Mouse (Mus musculus) neutrophil, adult 5-6 weeks (primary cell): ENCODE measurements around the gene Slitrk6. TPM values are rescaled to one million over a fixed set of nuclear protein-coding genes. Genes with fewer than 3 reads are reported as not detected.

Experiments used
- ATAC-seq: fragments of 151-379, 151-347 bp; 2 replicates; pipeline ENCODE4 v1.8.0; 2017; ENCODE audit warnings: mild to moderate bottlenecking, moderate TSS enrichment; ENCODE audit not compliant: insufficient number of reproducible peaks, poor library complexity, low FRiP score, severe bottlenecking; ENCODE audit errors: extremely low read depth
- total RNA-seq: library from RNA; stranded (forward); fragments of 200-1000 nt; gene quantifications from 2 replicates; pipeline ENCODE4 v1.2.3, GENCODE M21; 2017

Slitrk6 gene
- not detected in 2 replicates for total RNA-seq

DNA sequence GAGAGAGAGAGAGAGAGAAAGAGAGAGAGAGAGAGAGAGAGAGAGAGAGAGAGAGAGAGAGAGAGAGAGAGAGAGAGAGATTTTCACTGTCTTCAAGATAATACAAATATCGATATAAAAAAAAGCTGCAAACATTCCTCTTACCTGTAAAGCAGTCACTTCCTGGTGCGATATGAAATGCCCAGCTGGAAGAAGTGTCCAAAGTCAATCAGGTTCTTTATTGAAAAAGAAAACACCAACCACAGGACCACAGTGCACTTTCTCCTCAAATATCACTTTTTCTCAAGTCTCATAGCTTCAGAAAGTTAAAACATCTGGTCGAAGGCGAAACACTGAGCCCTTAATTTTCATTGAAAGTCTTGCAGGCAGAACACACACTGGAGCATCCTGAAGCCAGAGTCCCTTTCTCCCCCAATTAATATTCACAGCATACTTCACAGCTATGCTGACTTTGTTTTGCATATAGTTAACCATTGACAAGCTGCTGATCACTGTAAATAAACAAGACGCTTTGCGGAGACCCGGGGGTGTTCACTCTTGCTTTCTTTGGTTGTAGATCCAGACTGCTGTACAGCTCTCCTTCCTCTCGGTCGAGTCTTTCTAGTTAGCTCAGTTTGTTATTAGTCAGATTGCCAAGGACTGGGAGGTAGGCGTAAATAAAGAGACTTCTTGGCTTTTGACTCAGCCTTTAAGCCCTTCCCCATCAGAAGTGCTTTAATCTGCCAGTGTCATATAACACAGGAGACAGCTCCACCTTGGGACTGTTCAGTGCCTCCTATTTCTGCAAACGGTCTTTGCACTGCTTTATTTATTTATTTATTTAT lies at the start of gene Slitrk6:
Gene Slitrk6, minus strand, starts transcription at position 666 of the 824 bp plus-strand sequence.
- no peak for ATAC-seq

DNA sequence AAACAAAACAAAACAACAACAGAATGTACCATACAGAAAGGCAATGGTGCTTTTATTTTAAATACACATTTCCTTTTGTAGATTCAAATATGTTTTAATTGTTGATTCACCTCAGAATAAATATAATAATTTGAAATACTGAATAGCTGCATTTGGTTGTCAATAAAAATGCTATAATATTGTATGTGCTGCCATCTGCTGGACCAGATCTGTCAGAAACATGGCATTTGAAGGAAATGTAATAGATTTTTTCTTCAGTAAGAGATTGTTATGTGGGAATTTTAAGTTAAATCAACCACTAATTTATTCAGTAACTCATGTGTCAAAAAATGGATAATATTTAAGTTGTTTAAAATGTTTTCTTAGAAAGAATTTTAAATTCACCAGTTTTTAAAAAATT lies 22.6 kb upstream of the Slitrk6 start:
- ATAC-seq = no peak

DNA sequence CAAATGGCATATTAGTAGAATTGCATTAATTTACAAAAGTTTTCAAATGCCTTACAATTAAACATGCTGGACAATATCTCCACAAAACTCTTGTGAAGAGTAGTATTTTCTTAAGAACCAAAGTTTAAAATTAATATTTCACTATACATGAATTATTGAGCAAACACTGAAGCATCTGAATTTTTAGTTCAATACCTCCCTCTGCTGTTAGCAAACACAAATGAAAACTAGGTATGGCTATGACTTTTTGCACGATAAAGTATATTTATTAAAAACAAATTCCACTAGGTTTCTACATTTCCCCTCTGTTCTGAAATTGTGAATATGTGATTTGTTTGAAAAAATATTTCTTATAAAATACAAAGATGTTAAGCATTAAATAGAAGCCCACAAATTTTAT lies 15.7 kb upstream of the Slitrk6 start:
- no peak for ATAC-seq

DNA sequence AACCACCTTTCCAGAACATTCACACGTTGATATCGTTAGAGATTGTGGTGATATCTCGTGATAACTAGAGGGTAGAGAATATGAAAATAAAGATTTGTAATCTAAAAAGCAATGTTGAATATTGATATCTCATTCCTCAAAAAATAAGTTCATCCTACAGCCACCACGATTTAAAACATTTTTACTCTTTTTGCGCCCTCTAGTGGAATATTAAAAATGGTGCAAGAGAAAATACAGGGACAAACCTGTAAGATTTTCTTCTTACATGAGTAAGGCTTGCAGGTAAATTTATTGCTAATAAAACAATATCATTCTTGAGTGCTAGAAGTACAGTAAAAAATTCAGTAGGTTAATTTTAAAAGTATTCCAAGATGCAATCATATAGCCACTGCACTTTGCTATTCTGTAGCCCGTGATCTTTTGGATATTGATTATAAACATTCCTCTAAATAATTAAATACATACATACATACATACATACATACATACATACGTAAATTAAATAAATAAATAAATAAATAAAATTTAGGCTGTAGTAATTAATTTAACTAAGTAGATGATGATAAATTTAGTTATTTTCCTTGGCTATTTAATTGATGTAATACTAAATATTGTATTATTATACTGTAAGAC lies 7.8 kb upstream of the Slitrk6 start:
- ATAC-seq = no peak

DNA sequence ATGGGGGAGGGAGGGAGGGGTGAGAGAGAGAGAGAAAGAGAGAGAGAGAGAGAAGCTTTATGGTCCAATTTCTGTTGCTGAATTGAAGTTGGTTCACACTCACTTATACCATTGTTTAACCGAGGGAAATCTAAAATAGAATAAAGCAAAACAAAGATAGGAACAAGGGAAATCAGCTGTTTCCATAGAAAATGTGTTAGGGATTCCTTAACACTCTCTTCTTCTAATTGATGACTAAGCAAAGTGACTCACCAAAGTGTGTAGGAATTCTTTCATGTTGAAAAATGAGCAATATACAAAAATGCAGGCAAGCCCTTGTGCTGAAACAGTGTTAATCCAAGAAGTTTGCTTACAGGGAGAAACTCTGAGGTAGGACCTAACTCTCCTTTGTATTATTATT lies 6.0 kb upstream of the Slitrk6 start:
- ATAC-seq = no peak

DNA sequence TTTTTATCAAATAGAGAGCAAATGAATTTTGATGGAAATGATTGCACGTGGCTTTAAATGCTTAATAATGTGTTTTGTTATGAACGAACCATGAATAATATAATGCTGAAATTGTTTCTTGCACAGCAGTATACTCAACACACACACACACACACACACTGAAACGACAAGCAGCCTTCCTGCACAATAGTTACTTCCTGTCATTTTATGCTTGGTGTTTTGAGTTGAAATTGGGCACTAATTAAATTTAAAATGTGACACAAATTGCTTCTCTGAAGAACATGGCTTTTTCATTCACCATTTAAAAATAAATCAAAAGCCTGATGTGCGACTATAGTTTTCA lies 330 bp upstream of the Slitrk6 start:
- ATAC-seq = no peak

DNA sequence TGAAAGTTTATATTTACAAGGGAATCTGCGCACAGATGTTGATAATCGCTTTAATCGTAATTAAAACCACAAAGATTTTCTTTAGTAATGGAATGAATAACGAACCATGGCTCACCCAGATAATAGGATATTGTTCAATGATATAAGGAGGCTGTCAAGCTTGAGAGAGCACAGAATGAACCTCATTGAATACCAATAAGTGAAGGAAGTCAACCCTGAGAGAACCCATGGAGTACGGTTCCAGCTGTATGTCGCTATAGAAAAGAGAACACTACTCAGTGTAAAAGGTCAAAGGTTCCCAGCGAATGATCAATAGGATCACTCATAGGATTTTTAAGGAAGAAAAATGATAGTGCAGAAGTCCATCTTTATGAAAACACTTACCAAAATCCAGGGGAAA lies 15.1 kb downstream of the Slitrk6 start:
- ATAC-seq = no peak

DNA sequence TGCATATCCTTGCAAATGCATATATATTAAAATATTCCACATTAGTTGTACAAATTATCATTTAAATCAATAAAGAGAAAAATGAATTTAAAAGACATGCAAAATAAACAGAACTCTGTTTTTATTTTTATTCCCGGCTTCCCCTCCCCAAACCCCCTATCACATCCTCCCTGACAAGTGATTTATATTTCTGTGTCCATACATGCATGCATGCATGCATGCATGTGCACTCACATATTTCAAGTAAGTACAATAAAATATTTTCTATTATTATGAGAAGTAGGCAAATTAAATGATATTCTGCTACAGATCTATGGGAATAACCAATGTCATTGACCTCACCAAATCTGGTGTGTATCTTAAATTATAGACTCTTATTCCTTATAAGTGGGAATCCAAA lies 15.6 kb downstream of the Slitrk6 start:
- no peak for ATAC-seq

DNA sequence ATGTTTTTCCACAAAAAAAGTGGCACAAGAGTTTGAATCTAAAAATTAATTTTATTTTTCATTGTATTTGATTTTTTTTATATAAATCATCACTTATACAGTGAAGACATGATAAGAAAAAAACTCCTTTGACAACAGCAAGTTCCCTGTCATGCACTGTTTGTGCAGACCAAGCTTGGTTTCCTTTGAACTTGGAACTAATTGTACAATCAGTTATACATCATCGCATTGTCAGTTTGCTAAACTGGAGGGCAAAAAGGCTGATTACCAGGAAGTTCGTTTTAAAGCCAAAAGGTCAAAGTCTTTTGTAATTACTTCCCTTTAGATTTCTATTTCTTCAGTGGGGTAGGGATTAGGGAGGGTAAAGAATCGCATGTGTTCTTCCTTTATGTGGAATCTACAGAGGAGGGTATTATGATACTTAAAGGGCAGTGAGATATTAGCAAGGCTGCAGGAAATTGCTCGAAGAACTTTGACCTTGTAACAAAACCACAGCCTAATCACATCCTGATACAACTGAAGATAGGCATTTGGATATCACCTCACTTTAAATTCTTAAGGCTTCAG lies 26.5 kb downstream of the Slitrk6 start:
- ATAC-seq = no peak

DNA sequence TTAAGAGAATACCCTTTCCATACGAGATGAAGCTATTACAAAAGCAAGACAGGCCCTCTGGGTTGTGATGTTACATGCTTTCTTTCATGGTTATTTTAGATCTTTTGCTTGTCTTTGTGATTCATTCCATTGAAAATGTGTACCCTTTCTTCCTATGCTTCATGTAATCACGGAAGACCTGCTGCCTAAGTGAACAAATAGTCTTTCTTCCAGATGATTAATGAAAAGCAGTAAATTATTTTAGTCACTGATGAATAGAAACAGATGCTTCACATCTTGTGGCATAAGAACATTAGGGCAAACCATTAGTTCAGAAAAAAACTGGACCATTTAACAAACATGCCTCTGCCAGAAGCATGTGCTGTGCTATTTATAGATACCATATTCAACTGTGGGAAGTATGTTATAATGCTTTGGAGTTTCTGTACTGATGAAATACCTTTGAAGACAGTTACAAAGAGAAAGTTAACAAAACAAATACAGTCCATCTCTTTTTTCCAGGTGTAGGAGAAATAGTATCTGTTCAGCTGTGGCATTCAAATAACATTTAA lies 30.8 kb downstream of the Slitrk6 start:
- no peak for ATAC-seq
